Mouse (Mus musculus): ENCODE measurements around the gene Zfp989. TPM values are rescaled to one million over a fixed set of nuclear protein-coding genes. Genes with fewer than 3 reads are reported as not detected.
"Not testable (repeated sequence)": the region's sequence is repeated elsewhere in the genome, so short reads cannot be mapped to it uniquely, and the experiment has no call there.

The Zfp989 gene
- polyA plus RNA-seq (2016; fragmentation: Nextera tagmentation; extraction: Ambion mirVana), result not detected in 2 replicates

DNA sequence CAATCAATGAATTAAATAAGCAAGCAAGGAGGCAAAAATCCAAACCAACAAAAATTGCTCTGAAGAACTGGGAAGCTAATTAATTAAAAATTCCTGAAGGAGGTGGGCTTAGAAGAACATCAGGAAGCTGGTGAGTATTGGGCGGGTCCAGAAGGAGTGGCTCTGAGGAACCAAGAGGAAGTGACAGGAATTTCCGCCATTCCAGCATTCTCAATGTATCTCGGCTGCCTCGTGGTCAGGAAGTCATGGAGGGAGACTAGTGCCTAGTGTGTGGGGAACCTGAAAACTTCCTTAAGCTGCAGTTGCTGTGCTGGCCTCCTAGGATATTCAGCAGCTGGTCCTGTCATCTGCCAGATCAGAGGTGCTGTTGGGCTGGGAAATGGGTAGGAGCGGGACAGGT lies at the start of gene Zfp989:
TSS of gene Zfp989 (plus strand) at position 220 of the 400 bp plus-strand sequence.
- ATAC-seq (ENCODE audit: low FRiP score), result not testable (repeated sequence)
- 93% methylated on average over 5 of the region's 5 CpGs for WGBS

DNA sequence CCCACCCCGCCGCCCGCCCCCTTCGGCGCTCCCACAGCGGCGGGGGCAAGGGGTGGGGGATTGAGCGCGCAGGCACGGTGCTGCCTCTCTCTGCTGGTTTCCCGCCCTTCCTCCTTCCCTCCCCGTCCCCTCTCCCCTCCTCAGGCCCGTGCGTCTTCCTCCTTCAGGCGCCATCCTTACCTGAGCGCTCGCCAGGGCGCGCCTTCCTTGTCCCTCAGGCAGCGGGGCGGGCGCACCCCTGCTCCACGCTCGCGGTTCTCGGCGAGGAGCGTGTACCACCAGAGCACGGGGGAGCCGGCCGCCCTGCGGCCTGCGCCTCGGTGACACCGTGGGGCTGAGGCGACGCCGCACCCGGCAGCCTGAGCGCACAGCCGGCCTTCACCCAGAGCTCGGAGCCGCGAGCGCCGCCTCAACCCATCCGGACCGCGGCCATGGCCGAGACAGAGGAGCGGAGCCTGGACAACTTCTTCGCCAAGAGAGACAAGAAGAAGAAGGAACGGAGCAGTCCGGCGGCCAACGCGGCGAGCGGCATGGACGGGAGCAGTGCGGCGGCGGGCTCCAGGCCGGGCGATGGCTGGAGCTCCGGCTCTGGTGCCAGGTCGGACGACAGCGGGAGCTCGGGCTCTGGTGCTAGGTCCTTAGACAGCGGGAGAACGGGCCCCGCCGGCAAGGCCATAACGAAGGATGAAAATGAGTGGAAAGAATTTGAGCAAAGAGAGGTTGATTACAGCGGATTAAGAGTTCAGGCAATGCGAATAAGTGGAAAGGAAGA lies 39.3 kb upstream of the Zfp989 start:
- ATAC-seq (ENCODE audit: low FRiP score), result no peak
- H3K9ac ChIP-seq, result no peak overlapping the region
- 10% methylated on average over 76 of the region's 77 CpGs for WGBS
- H3K27ac ChIP-seq, result no peak overlapping the region
- peak overlapping the region; percentile 23 for H3K4me3 ChIP-seq (replicated peaks)
- no peaks in the 10 kb centered on the region for H3K4me1 ChIP-seq
- peaks cover 26% of the 10 kb centered on the region for H3K9me3 ChIP-seq
- no peaks in the 10 kb centered on the region for H3K36me3 ChIP-seq (replicated peaks)
- H3K27me3 ChIP-seq, result peaks cover 9% of the 10 kb centered on the region
- H3K4me2 ChIP-seq, result peak overlapping the region; percentile 45

More for the DNA sequence above, at the start of gene Zfp989:
- not testable (repeated sequence) for H3K4me1 ChIP-seq; H3K9me3 ChIP-seq; H3K9ac ChIP-seq; H3K27me3 ChIP-seq; H3K36me3 ChIP-seq (replicated peaks); H3K4me2 ChIP-seq; H3K27ac ChIP-seq; H3K4me3 ChIP-seq (replicated peaks)

DNA sequence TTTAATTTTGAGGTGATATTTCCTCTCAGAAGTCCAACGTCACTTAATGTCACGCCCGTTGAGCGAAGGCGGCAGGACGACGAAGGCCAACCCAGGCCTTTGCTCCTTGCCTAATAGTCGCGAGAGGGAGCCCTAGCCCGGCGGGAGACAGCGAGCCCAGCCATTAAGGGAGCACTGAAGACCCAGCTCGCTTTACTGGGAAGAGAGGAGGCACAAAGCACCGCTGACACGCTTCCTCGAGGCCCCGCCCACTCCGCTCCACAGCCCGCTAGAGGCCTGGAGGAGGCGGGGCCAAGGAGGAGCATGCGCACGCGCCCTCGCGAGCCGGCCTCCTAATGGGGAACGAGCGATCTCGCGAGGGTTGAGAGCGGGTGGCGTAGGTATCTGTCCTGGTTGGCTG lies 30.1 kb upstream of the Zfp989 start:
- not testable (repeated sequence) for H3K4me1 ChIP-seq; H3K9ac ChIP-seq; H3K4me2 ChIP-seq; H3K27ac ChIP-seq; H3K36me3 ChIP-seq (replicated peaks); ATAC-seq (ENCODE audit: low FRiP score); H3K4me3 ChIP-seq (replicated peaks); H3K27me3 ChIP-seq
- peaks cover 20% of the 10 kb centered on the region for H3K9me3 ChIP-seq
- WGBS, result 74% methylated on average over 28 of the region's 32 CpGs

GRCm38 (mm10) chr4:146976581-146976980 lies 4.8 kb downstream of the Zfp989 start:
- 14% methylated on average over 2 of the region's 2 CpGs for WGBS
- H3K9ac ChIP-seq; H3K4me3 ChIP-seq (replicated peaks); H3K9me3 ChIP-seq; ATAC-seq (ENCODE audit: low FRiP score); H3K4me1 ChIP-seq; H3K4me2 ChIP-seq; H3K27me3 ChIP-seq; H3K36me3 ChIP-seq (replicated peaks); H3K27ac ChIP-seq: not testable (repeated sequence)

GRCm38 (mm10) chr4:147018400-147018799 lies 46.6 kb downstream of the Zfp989 start:
- H3K36me3 ChIP-seq (replicated peaks); ATAC-seq (ENCODE audit: low FRiP score); H3K4me2 ChIP-seq; H3K4me3 ChIP-seq (replicated peaks); H3K27me3 ChIP-seq; H3K4me1 ChIP-seq; H3K27ac ChIP-seq; H3K9me3 ChIP-seq; H3K9ac ChIP-seq: not testable (repeated sequence)
- WGBS, result no CpG with 5 or more reads among the region's 1 CpGs

DNA sequence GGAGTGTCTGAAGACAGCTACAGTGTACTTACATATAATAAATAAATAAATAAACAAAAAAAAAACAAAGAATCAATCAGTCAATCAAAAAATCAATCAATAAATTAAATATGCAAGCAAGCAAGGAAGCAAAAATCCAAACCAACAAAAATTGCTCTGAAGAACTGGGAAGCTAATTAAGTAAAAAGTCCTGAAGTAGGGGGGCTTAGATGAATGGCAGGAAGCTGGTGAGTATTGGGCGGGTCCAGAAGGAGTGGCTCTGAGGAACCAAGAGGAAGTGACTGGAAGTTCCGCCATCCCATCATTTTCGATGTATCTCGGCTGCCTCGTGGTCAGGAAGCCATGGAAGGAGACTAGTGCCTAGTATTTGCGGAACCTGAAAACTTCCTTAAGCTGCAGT lies 49.8 kb downstream of the Zfp989 start, which contains the start of gene Rex2:
TSS of gene Rex2 (plus strand) at position 301 of the 400 bp plus-strand sequence.
- WGBS, result no CpG with 5 or more reads among the region's 6 CpGs
- H3K9ac ChIP-seq; H3K4me3 ChIP-seq (replicated peaks); ATAC-seq (ENCODE audit: low FRiP score); H3K4me2 ChIP-seq; H3K4me1 ChIP-seq; H3K9me3 ChIP-seq; H3K27ac ChIP-seq; H3K36me3 ChIP-seq (replicated peaks); H3K27me3 ChIP-seq: not testable (repeated sequence)

GRCm38 (mm10) chr4:147026374-147026773 lies 54.6 kb downstream of the Zfp989 start:
- WGBS, result 56% methylated on average over 1 of the region's 1 CpGs
- H3K9me3 ChIP-seq; H3K4me3 ChIP-seq (replicated peaks); H3K4me2 ChIP-seq; H3K27ac ChIP-seq; H3K9ac ChIP-seq; ATAC-seq (ENCODE audit: low FRiP score); H3K4me1 ChIP-seq; H3K36me3 ChIP-seq (replicated peaks); H3K27me3 ChIP-seq: not testable (repeated sequence)

DNA sequence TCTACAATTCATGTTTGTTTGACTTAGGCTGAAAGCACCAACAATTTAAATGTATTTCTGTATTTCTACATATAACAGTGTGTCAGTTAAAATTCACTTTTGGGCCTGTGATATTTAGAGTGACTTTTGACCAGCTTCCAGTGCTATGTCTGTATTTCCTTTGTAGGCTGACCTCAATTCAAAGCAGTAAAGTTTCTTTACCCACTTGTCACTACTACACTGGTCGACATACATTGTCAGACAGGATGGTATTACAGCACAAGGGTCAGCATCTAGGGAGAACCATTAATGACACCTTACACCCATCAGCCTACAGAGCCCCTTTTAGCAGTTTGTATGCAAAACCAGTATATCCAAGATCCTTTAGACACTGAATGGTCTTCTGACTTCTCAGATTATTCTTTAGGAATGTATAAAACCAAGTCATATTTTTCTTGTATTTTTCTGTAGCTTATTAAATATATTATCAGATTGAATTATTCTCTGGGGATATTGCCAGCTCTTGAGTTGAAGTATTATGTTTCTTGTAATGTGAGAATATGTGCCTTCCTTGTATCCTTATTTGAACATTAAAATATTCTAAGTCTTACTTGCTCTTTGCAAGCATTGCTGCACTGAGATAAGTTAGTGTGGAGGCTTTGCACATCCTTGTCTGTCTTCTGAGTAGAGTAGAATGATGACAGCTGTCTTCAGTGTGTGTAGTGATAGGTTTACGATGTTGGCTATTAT lies 59.7 kb downstream of the Zfp989 start:
- H3K27me3 ChIP-seq; H3K9me3 ChIP-seq; H3K4me2 ChIP-seq; H3K27ac ChIP-seq; H3K4me1 ChIP-seq; H3K9ac ChIP-seq; H3K36me3 ChIP-seq (replicated peaks); H3K4me3 ChIP-seq (replicated peaks): not testable (repeated sequence)
- ATAC-seq (ENCODE audit: low FRiP score), result 0 out of 2 replicates have a peak, but pooled peaks have one; percentile 36
- 88% methylated on average over 1 of the region's 2 CpGs for WGBS

Other genes starting within 250 kb of the Zfp989 start
- not detected in 2 replicates for gene Gm21411, start 62.4 kb upstream of the Zfp989 start, polyA plus RNA-seq (2016; fragmentation: Nextera tagmentation; extraction: Ambion mirVana)
- not detected in 2 replicates for gene Rex2, start 49.9 kb downstream of the Zfp989 start, polyA plus RNA-seq (2016; fragmentation: Nextera tagmentation; extraction: Ambion mirVana)
- 4.1 and 4.3 TPM in 2 replicates for gene Zfp991, start 160.1 kb downstream of the Zfp989 start, polyA plus RNA-seq (2016; fragmentation: Nextera tagmentation; extraction: Ambion mirVana)

All from forebrain, embryonic 12.5 days (tissue).